Mouse (Mus musculus) macrophage (primary cell): ENCODE measurements around the gene Pde4d. TPM values are rescaled to one million over a fixed set of nuclear protein-coding genes. Genes with fewer than 3 reads are reported as not detected.

Experiments used
- H3K27ac ChIP-seq: fragments of 350-480 bp; formaldehyde crosslinking; 2 replicates; pipeline ENCODE4 v1.9.0; 2021
- H3K36me3 ChIP-seq: fragments of 350-480 bp; formaldehyde crosslinking; 2 replicates; pipeline ENCODE4 v1.9.0; 2021; ENCODE audit errors: inconsistent target
- H3K4me3 ChIP-seq: fragments of 350-480 bp; formaldehyde crosslinking; 2 replicates; pipeline ENCODE4 v1.9.0; 2021; ENCODE audit errors: inconsistent target
- H3K79me2 ChIP-seq: fragments of 350-480 bp; formaldehyde crosslinking; 2 replicates; pipeline ENCODE4 v1.9.0; 2021; ENCODE audit errors: inconsistent target
- WGBS: methylation state at CpG from one replicate; pipeline ENCODE4 v1.1.7; 2026; ENCODE audit warnings: inconsistent platforms; ENCODE audit not compliant: missing documents; 5-methylcytosine and 5-hydroxymethylcytosine counted together
- polyA plus RNA-seq: library from polyadenylated mRNA; stranded (reverse); fragments of 250-400 nt; gene quantifications from 3 replicates; pipeline ENCODE4 v1.2.4, GENCODE M21; 2018; ENCODE audit warnings: inconsistent platforms

The Pde4d gene
- polyA plus RNA-seq, 1 experiment from 2014 or later: 0.82 TPM

DNA sequence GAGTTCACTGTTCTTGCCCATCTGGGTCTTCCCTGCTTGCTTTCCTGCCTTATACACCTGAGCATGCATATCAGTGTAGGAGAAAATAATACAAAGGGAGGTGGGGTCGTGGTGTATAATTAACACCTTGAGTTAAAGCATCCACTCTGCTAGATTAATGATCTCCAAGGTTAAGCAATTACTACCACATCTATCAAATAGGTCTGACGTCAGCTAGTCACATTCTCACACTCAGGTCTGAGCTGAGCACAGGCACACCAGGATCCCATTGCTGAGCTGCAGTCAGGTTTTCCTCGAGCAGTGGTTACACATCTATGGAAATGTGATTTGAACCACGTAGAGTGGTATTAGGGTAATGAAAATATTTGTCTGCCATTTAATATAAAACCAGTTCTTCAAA, 1348.9 kb downstream of the Pde4d start:
- no peak overlapping the region for H3K27ac ChIP-seq
- 94% methylated on average over 4 of the region's 4 CpGs for WGBS
- H3K4me3 ChIP-seq: no peak overlapping the region
- H3K79me2 ChIP-seq: no peaks in the 10 kb centered on the region
- H3K36me3 ChIP-seq: no peaks in the 10 kb centered on the region

DNA sequence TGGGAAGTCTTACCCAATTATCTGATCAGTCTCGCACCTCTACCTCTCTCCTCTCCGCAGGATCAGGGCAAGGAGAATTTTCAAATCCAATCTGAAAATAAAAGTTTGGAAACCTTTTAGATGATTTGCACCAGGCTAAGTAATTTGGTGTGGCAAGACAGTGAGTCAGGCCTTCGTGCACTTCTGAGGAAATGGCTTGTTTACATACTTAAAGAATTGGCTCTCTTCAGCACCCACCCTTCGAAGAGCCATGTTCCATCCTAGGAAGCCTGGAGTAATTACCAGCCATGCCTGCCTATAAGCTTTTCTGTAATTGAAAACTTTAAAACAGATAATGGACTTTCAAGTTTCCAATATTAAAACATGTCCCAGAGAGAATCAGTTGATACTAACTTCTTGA, 1352.5 kb downstream of the Pde4d start:
- 84% methylated on average over 4 of the region's 4 CpGs for WGBS
- Histone ChIP-seq H3K36me3 (no peaks in the 10 kb centered on the region), H3K4me3 (no peak overlapping the region), H3K79me2 (no peaks in the 10 kb centered on the region), H3K27ac (no peak overlapping the region)

DNA sequence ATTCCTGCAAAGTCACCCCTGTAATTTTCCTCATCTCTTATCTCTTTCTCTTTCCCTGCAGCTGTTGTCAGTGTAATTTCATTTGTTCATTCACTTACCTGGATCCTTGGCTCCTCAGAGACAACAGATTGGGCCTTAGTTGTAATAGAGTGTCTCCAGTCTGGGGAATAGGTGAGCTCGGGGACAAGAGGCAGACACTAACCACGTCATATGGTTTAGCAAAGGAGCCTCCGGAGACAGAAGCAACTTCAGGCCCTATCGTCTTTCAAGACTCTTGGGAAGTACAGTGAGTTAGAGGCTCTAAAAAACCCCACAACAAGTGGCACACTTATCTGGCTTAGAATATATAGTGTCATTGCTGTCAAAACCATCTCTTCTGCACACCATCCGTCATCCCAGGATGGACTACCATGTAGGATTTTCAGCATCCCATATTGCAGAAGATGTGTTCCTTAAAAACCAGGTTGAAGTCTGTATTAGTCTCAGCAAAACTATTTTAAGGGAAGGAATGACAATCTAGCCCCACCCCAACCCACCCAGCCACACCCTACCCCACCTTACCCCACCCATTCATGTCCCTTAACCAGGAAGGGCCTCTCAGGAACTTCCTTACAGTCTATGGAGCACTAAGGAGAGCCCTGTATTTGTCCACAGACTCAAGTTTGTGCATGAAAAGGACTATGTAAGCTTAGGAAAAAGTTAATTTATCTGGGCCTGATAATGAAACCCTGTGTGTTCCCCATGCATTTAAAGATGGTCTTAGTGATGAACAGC, 1356.6 kb downstream of the Pde4d start:
- H3K27ac ChIP-seq: no peak overlapping the region
- H3K4me3 ChIP-seq: no peak overlapping the region
- no peaks in the 10 kb centered on the region for H3K36me3 ChIP-seq
- 89% methylated on average over 5 of the region's 5 CpGs for WGBS
- no peaks in the 10 kb centered on the region for H3K79me2 ChIP-seq

DNA sequence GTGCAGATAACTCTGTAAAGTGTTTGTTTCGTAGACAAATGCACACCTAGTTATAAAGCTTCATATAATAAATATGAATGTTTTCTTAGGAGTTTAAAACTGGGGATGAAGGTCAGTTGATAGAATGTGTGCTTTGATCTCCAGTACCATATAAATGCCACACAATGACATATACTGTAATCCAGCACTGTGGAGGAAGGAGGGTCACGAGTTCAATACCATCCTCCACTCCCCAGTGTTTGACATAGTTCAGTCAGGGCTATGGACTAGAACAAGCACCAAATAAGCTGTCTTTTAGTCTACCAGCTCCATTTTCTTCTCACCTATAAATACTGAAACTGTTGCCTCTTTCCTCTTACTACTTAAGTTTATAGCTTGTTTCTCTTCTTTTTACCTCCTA, 1357.3 kb downstream of the Pde4d start:
- H3K4me3 ChIP-seq: no peak overlapping the region
- H3K79me2 ChIP-seq: no peaks in the 10 kb centered on the region
- H3K27ac ChIP-seq: no peak overlapping the region
- 87% methylated on average over 2 of the region's 2 CpGs for WGBS
- no peaks in the 10 kb centered on the region for H3K36me3 ChIP-seq

- H3K36me3 ChIP-seq: no peaks in the 10 kb centered on the region
- no peak overlapping the region for H3K27ac ChIP-seq
- H3K4me3 ChIP-seq: no peak overlapping the region
- H3K79me2 ChIP-seq: no peaks in the 10 kb centered on the region
- 80% methylated on average over 3 of the region's 3 CpGs for WGBS
Observed at GRCm38 (mm10) chr13:109807446-109807845, 1357.7 kb downstream of the Pde4d start.

GRCm38 (mm10) chr13:109808039-109808438, 1358.3 kb downstream of the Pde4d start:
- 65% methylated on average over 5 of the region's 6 CpGs for WGBS

DNA sequence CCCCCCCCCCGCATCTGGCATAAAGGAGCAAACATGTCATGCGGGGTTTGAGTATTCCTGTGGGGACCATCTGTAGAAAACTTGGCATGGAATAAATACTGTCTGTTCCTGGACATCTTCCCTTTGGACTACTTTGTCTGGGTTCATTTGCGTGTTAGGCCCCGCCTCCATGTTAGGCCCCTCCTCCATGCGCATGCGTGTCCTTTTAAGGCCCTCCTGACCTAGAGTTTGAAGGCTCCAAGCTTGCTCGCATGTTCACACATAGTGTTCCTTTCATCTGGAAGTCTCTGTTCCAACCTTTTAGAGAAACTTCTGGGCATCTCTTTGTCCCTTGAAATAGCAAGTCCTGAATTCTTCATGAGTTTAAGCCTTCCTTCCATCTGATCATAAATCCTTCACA, 1359.2 kb downstream of the Pde4d start:
- H3K27ac ChIP-seq: no peak overlapping the region
- WGBS: 93% methylated on average over 6 of the region's 7 CpGs
- H3K4me3 ChIP-seq: no peak overlapping the region
- no peaks in the 10 kb centered on the region for H3K79me2 ChIP-seq
- H3K36me3 ChIP-seq: no peaks in the 10 kb centered on the region

More at GRCm38 (mm10) chr13:109808039-109808438, 1358.3 kb downstream of the Pde4d start:
- no peak overlapping the region for H3K4me3 ChIP-seq
- H3K27ac ChIP-seq: no peak overlapping the region
- H3K79me2 ChIP-seq: no peaks in the 10 kb centered on the region
- no peaks in the 10 kb centered on the region for H3K36me3 ChIP-seq

DNA sequence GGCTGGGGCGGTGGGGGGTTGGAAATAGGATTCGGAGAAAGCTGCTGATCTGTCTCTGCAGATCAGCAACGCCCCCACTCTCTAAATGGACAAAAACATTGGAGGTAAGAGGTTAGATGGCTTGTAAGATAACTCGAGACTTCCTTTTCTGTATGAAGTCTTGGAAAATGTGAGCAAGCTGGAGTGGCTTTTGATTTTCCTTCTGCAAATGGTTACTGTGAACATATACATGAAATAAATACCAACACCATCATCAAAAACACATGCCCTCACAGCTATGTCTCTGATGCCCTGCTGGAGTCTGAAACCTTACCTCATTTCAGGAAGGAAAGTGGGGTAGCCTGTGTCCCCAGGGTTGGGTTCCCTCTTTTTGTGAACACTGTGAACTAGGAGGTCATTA, 1359.9 kb downstream of the Pde4d start:
- WGBS: 75% methylated on average over 4 of the region's 4 CpGs
- no peaks in the 10 kb centered on the region for H3K79me2 ChIP-seq
- H3K36me3 ChIP-seq: no peaks in the 10 kb centered on the region
- H3K27ac ChIP-seq: no peak overlapping the region
- H3K4me3 ChIP-seq: no peak overlapping the region

DNA sequence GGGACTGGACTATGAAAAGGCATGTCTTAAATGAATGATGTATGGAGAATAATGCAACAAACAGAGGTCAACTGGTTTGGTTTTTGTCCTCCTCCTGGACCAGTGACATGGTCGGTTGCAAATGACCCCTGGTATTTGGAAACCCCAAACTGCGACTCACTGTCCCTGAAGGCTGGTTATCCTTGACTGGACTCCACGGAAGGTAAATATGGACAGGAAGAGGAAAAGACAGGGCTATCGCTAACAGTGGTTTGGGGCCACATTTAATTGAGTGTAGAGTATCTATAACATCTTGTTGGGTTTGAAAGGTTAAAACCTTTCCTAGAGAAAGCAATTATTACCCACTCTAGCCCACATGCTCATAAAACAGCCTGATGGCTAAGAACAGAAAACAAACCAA, 1364.2 kb downstream of the Pde4d start:
- no peak overlapping the region for H3K27ac ChIP-seq
- H3K4me3 ChIP-seq: no peak overlapping the region
- 87% methylated on average over 3 of the region's 4 CpGs for WGBS
- no peaks in the 10 kb centered on the region for H3K79me2 ChIP-seq
- H3K36me3 ChIP-seq: no peaks in the 10 kb centered on the region

GRCm38 (mm10) chr13:109819071-109819470, 1369.3 kb downstream of the Pde4d start:
- Histone ChIP-seq H3K36me3 (no peaks in the 10 kb centered on the region), H3K4me3 (no peak overlapping the region), H3K79me2 (no peaks in the 10 kb centered on the region), H3K27ac (no peak overlapping the region)
- WGBS: 40% methylated on average over 3 of the region's 3 CpGs

- WGBS: 76% methylated on average over 3 of the region's 3 CpGs
- H3K27ac ChIP-seq: no peak overlapping the region
- no peaks in the 10 kb centered on the region for H3K36me3 ChIP-seq
Observed at GRCm38 (mm10) chr13:109820141-109820540, 1370.4 kb downstream of the Pde4d start.

GRCm38 (mm10) chr13:109820866-109821265, 1371.1 kb downstream of the Pde4d start:
- Histone ChIP-seq H3K36me3 (no peaks in the 10 kb centered on the region), H3K79me2 (no peaks in the 10 kb centered on the region), H3K4me3 (no peak overlapping the region), H3K27ac (no peak overlapping the region)
- 82% methylated on average over 3 of the region's 3 CpGs for WGBS

More at GRCm38 (mm10) chr13:109820141-109820540, 1370.4 kb downstream of the Pde4d start:
- no peak overlapping the region for H3K4me3 ChIP-seq
- H3K79me2 ChIP-seq: no peaks in the 10 kb centered on the region

GRCm38 (mm10) chr13:109821725-109822412, 1372.1 kb downstream of the Pde4d start:
- 26% methylated on average over 8 of the region's 8 CpGs for WGBS
- Histone ChIP-seq H3K4me3 (peak overlapping the region; percentile 9; the same call in 1 of the 2 replicates), H3K36me3 (no peaks in the 10 kb centered on the region), H3K27ac (peak overlapping the region; percentile 19; the same call in 1 of the 2 replicates), H3K79me2 (no peaks in the 10 kb centered on the region)

DNA sequence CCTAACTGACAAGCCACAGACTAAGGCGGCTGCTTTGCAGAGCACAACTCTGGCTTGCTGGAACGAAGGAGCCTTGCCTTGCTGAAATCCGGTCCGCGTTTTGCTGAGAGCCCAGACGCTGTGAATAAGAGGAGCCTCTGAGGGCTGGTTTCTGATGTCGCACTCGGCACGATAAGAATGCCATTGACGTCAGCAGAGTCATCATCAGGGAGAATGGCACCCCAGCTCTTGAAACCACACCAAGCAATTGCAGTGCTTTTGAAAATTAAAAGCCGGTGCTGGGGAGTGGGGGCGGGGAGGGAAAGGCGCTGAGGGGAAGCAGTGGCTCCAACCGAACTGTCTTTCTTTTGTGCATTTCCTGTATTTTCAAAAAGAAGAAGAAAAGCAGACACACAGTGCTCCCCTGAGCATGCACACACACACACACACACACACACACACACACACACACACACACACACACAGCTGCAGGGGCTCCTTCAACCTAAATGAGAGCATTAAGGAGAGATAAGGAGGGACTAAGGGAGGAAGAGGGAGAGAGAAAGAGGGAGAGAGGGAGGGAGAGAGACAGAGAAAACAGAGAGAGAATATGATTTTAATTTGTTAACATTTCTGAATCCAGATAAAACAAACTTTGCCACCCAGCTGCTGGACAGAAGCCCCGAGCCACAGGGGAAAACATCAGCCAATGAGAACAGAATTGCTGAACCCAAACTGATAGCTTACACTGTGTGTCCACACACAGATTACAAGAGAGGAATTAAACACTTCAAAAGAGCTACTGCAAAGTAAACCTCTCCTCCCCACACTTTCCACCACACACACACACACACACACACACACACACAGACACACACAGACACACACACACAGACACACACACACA, 1372.9 kb downstream of the Pde4d start:
- Histone ChIP-seq H3K79me2 (no peaks in the 10 kb centered on the region), H3K27ac (peak overlapping the region; percentile 19; the same call in 1 of the 2 replicates), H3K4me3 (peak overlapping the region; percentile 9; the same call in 1 of the 2 replicates), H3K36me3 (no peaks in the 10 kb centered on the region)
- 1% methylated on average over 14 of the region's 15 CpGs for WGBS
